Mouse (Mus musculus) heart, postnatal 0 days (tissue): ENCODE measurements around the gene Dnajc10. TPM values are rescaled to one million over a fixed set of nuclear protein-coding genes. Genes with fewer than 3 reads are reported as not detected.

Source experiments
- ATAC-seq: fragments of 200-750 bp; cut with Nextera tagmentation; 2 replicates; pipeline ENCODE4 v1.8.0; 2017; ENCODE audit warnings: low read depth, moderate number of reproducible peaks, moderate library complexity; ENCODE audit not compliant: insufficient read depth
- DNase-seq: peaks from one replicate; pipeline ENCODE4 v3.0.0-alpha.2; 2016; ENCODE audit warnings: low spot score
- H3K27ac ChIP-seq: fragments of 300-500 bp; sonication (generic); 2 replicates; pipeline ENCODE4 v1.5.1; 2014; ENCODE audit warnings: low read depth, mild to moderate bottlenecking
- H3K27me3 ChIP-seq: fragments of 300-500 bp; sonication (generic); 2 replicates; pipeline ENCODE4 v1.6.1; 2014; ENCODE audit warnings: low read length, mixed read lengths; ENCODE audit not compliant: control insufficient read depth, insufficient read depth
- H3K36me3 ChIP-seq: fragments of 300-500 bp; sonication (generic); replicated peaks from 2 replicates; pipeline ENCODE4 v1.6.1; 2014; ENCODE audit warnings: low read length, mixed read lengths; ENCODE audit not compliant: control insufficient read depth, insufficient read depth
- H3K4me1 ChIP-seq: fragments of 300-500 bp; sonication (generic); 2 replicates; pipeline ENCODE4 v1.6.1; 2014; ENCODE audit warnings: antibody characterized with exemption; ENCODE audit not compliant: control insufficient read depth, insufficient read depth
- H3K4me2 ChIP-seq: fragments of 300-500 bp; sonication (generic); 2 replicates; pipeline ENCODE4 v1.6.1; 2014; ENCODE audit warnings: low read depth, mild to moderate bottlenecking, low read length, moderate library complexity
- H3K4me3 ChIP-seq: fragments of 300-500 bp; sonication (generic); 2 replicates; pipeline ENCODE4 v1.5.1; 2014; ENCODE audit warnings: low read depth, low read length
- H3K9ac ChIP-seq: fragments of 300-500 bp; sonication (generic); replicated peaks from 2 replicates; pipeline ENCODE4 v1.6.1; 2014; ENCODE audit warnings: low read depth, low read length, mixed read lengths
- H3K9me3 ChIP-seq: fragments of 300-500 bp; sonication (generic); replicated peaks from 2 replicates; pipeline ENCODE4 v1.6.1; 2016; ENCODE audit warnings: low read length; ENCODE audit not compliant: control insufficient read depth
- CTCF ChIP-seq: IDR thresholded peaks from 2 replicates; pipeline ENCODE4 v1.5.1; 2016; ENCODE audit warnings: antibody characterized with exemption, control low read depth, low read depth
- EP300 ChIP-seq: IDR thresholded peaks from 2 replicates; pipeline ENCODE4 v1.6.1; 2016; ENCODE audit warnings: antibody characterized with exemption, low read depth
- WGBS: fragments of 180-500 bp; shearing (Covaris S2); extraction: QIAGEN DNeasy Blood & Tissue Kit; methylation state at CpG from one replicate; pipeline ENCODE4 v1.1.7; 2014; 5-methylcytosine and 5-hydroxymethylcytosine counted together
- polyA plus RNA-seq: library from polyadenylated mRNA; unstranded; fragments of >200 nt; fragmentation: Nextera tagmentation; extraction: Ambion mirVana; gene quantifications from 2 replicates; pipeline ENCODE4 v1.2.1, GENCODE M21; 2015
- total RNA-seq: library from RNA; depleted of rRNA; stranded (reverse); fragments of >200 nt; gene quantifications from 2 replicates; pipeline ENCODE4 v1.2.3, GENCODE M21; 2014; ENCODE audit warnings: low replicate concordance; rRNA removed

The Dnajc10 gene
- total RNA-seq: 36.4 and 45.2 TPM in 2 replicates
- 29.6 and 30.8 TPM in 2 replicates for polyA plus RNA-seq

DNA sequence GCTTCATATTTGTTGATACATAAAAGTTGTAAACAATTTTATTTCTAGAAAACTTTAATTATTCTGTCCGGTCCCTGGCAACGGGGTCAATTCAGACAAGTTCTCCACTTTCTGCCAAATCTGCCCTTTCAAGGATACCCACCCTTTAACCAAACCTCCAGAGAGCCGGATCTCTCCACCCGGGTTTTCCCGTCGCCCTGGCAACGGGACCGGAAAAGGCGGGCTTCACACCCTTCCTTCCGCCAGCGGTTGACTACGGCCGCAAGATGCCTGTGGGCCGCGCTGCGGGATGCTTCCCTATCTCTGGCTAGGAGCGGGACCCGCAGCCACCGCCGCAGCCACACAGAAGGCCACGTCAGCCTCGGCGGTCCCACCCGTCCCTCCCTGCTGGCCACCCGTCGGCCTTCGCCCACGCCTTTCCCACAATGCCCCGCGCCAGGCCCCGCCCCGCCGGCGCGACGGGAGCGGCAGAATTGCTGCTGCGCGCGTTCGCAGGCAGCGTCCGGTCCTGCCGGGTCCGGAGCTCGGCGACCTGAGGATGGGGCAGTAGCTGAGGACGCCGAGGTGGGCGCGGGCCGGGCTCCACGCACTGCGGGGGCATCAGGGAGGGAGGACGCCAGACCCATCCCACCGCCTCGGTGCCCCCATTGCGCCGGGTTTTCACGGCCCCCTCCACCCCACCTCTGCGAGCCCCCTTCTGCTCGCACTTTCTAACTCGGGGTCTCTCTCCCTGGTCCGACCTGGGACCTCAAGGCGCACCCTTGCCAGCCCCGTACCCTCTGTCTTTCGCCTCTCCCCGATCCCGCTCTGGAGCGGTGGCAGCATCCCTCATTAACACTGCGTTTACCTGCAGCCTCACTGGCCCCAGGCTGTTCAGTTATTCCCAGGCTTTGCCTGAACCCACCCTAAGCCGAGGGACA, at the start of gene Dnajc10:
Gene Dnajc10, plus strand, starts transcription at position 225 of the 920 bp plus-strand sequence.
- TF ChIP-seq CTCF (no peak), EP300 (0 out of 2 replicates have a peak, but pooled peaks have one; percentile 42)
- peak; percentile 84 for DNase-seq

DNA sequence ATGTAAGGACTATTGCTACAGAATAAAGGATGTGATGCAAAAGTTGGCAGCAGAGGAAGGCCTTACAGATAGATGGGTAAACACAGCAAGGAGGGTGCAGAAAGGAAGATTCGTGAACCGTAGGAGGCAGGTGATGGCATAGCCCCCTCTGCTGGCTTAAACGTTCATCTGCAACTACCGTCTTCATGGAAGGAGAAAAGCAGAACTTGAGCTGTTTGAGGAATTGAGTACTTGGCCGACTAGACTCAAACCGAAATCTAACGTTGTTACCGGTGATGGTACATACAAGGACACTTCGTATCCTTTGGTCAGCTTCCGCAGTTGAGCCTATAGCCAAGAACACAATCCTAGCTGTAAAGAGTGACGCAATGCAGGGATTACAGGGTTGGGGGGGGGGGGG, 48.4 kb upstream of the Dnajc10 start:
- 12% methylated on average over 11 of the region's 11 CpGs for WGBS
- Histone ChIP-seq H3K36me3 (no peaks in the 10 kb centered on the region), H3K4me1 (peaks cover 7% of the 10 kb centered on the region; the same call in 1 of the 2 replicates), H3K27me3 (no peaks in the 10 kb centered on the region; the same call in 1 of the 2 replicates), H3K27ac (no peak overlapping the region), H3K4me2 (peak overlapping the region; percentile 39), H3K9ac (no peak overlapping the region), H3K4me3 (0 out of 2 replicates have a peak overlapping the region, but pooled peaks have one; percentile 1), H3K9me3 (no peaks in the 10 kb centered on the region)
- peak; percentile 70 for DNase-seq
- no peak for ATAC-seq
- TF ChIP-seq CTCF (peak; percentile 95), EP300 (no peak)

More for the DNA sequence above, at the start of gene Dnajc10:
- WGBS: under 1% methylated on average over 67 of the region's 72 CpGs
- peak; percentile 93 for ATAC-seq
- Histone ChIP-seq H3K4me1 (peaks cover 12% of the 10 kb centered on the region; the same call in 1 of the 2 replicates), H3K9ac (peak within 1 kb of the TSS; percentile 83), H3K27ac (peak within 1 kb of the TSS; percentile 88), H3K27me3 (no peaks in the 10 kb centered on the region), H3K4me2 (peak within 1 kb of the TSS; percentile 81), H3K4me3 (peak within 1 kb of the TSS; percentile 88), H3K9me3 (no peaks in the 10 kb centered on the region), H3K36me3 (peaks cover 11% of the 10 kb centered on the region)

- H3K4me2 ChIP-seq: no peak overlapping the region
- H3K9me3 ChIP-seq: no peaks in the 10 kb centered on the region
- no peak overlapping the region for H3K27ac ChIP-seq
- DNase-seq (peak; percentile 74), ATAC-seq (no peak)
- H3K36me3 ChIP-seq: no peaks in the 10 kb centered on the region
- no peak overlapping the region for H3K9ac ChIP-seq
- H3K27me3 ChIP-seq: no peaks in the 10 kb centered on the region; the same call in 1 of the 2 replicates
- TF ChIP-seq EP300 (no peak), CTCF (peak; percentile 62)
- WGBS: 54% methylated on average over 4 of the region's 4 CpGs
- H3K4me1 ChIP-seq: peaks cover 11% of the 10 kb centered on the region; the same call in 1 of the 2 replicates
- no peak overlapping the region for H3K4me3 ChIP-seq
Measured at GRCm38 (mm10) chr2:80268053-80268452, 47.2 kb upstream of the Dnajc10 start.

- H3K27ac ChIP-seq: 0 out of 2 replicates have a peak overlapping the region, but pooled peaks have one; percentile 9
- H3K9me3 ChIP-seq: no peaks in the 10 kb centered on the region
- peaks cover 11% of the 10 kb centered on the region; the same call in 1 of the 2 replicates for H3K4me1 ChIP-seq
- TF ChIP-seq EP300: no peak
- TF ChIP-seq CTCF: no peak
- no peaks in the 10 kb centered on the region for H3K36me3 ChIP-seq
- ATAC-seq: 0 out of 2 replicates have a peak, but pooled peaks have one; percentile 44
- no peak for DNase-seq
- no peak overlapping the region for H3K4me3 ChIP-seq
- no peaks in the 10 kb centered on the region; the same call in 1 of the 2 replicates for H3K27me3 ChIP-seq
- no peak overlapping the region for H3K4me2 ChIP-seq
- H3K9ac ChIP-seq: no peak overlapping the region
- WGBS: 23% methylated on average over 1 of the region's 1 CpGs
Measured at GRCm38 (mm10) chr2:80271431-80271830, 43.8 kb upstream of the Dnajc10 start.

DNA sequence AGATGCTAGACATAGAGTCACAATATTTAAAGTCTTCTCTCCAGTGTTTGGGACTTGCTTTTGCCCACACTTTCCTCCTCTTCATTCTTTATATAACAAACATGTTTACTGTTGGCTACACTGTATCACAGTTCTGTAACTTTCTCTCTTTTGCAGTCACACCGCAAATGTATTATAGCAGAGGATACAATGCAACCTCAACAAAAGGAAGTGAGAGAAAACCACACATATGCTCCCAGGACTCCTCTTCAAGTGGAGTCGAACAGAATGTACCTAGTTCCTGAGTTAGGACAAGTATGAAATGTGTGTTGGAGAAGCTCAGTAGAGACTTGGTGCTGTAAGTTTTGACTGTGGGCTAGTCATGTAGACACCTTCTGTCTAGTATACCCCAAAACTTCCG, 42.2 kb upstream of the Dnajc10 start:
- no peak overlapping the region for H3K4me2 ChIP-seq
- no peaks in the 10 kb centered on the region for H3K27me3 ChIP-seq
- no peak for TF ChIP-seq EP300
- no peak for TF ChIP-seq CTCF
- no peaks in the 10 kb centered on the region for H3K36me3 ChIP-seq
- peaks cover 11% of the 10 kb centered on the region; the same call in 1 of the 2 replicates for H3K4me1 ChIP-seq
- no peak overlapping the region for H3K4me3 ChIP-seq
- H3K27ac ChIP-seq: no peak overlapping the region
- DNase-seq (no peak), ATAC-seq (no peak)
- whole genome bisulfite sequencing: 86% methylated on average over 3 of the region's 3 CpGs
- no peaks in the 10 kb centered on the region for H3K9me3 ChIP-seq
- no peak overlapping the region for H3K9ac ChIP-seq
